Mouse (Mus musculus): ENCODE data around the gene Dpep2nb.
"Not testable (repeated sequence)": the region's sequence is repeated elsewhere in the genome, so short reads cannot be mapped to it uniquely, and the experiment has no call there.

The Dpep2nb gene

GRCm38 (mm10) chr8:106007135-106007534, 1.4 kb upstream of the Dpep2nb start:
- DNase-seq (ENCODE audit: low spot score in 2 of 2) = no peak

DNA sequence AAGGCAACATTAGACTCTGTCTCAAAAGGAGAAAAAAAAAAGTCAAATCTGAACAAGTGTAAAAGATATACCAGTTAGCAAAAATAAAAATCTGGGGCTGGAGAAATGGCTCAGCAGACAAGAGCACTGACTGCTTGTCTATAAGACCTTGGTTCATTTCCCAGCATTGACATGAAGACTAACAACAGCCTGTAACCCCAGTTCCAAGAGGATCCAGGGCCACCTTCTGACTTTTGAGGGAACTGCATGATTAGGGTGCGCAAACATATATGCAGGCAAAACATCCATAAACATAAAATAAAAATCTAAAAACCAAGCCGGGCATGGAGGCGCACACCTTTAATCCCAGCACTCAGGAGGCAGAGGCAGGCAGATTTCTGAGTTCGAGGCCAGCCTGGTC, 638 bp upstream of the Dpep2nb start:
- no peak for DNase-seq (ENCODE audit: low spot score in 2 of 2)

GRCm38 (mm10) chr8:106004538-106005207, 1.1 kb downstream of the Dpep2nb start:
- DNase-seq (ENCODE audit: low spot score in 2 of 2) = no peak

GRCm38 (mm10) chr8:106001908-106002307, 3.9 kb downstream of the Dpep2nb start:
- no peak for DNase-seq (ENCODE audit: low spot score in 2 of 2)

DNA sequence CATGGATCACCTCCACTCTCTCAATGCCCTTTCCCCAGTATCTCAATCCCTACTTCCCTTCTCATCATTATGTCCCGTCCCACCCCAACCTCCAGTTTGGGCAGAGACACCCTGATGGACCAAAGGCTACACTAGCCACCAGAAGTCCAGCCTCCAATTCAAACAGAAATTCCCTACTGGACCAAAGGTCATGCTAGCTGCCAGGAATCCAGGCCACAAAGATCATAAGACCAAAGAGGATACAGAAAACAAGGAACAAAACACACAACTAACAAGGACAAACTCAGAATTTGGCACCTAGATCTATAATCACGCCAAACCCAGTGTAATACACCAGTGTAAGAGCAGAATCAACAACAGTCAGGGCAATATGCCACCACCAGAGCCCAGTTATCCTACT, 6.8 kb downstream of the Dpep2nb start:
- DNase-seq (ENCODE audit: low spot score in 2 of 2) = no peak

DNA sequence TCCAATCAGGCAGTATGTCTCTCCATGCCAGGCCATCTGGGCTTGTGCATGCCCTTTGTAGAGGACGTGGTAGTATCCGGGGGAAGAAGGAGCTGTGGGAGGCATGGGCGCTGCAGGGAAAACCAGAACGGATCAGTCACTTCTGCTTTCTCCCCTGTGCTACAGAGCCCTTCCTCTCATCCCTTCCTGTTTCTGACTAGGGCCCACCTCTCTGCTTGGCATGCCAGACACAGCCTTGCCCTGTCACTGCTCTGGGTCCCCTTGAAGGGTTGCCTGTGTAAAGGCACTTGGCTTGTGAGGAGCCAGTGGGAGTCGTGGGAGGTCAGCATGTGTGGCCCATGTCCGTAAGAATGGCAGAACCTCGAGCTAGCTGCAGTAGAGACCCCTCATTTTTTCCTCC, 9.4 kb downstream of the Dpep2nb start:
- DNase-seq (ENCODE audit: low spot score in 2 of 2) = no peak

DNA sequence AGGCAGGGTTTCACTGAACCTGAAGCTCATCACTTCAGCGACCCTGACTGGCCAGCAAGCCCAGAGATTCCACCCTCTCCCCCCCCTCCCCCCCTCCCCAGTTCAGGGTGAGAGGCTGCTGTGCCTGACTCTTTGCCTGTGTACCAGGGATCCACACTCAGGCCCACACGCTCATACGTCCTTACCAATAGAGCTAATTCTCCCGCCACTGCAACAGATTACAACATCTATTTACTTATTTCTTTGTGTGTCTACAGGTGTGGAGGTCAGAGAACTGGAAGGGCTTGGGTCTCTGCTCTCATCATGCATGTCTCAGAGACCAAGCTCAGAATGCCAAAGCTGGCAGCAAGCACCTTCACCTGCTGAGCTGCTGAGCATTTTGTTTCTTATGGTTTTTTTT, 12.5 kb downstream of the Dpep2nb start:
- no peak for DNase-seq (ENCODE audit: low spot score in 2 of 2)

- DNase-seq (ENCODE audit: low spot score in 2 of 2) = peak in 1 of 2 experiments; percentile 78
These were observed 13.3 kb downstream of the Dpep2nb start for GRCm38 (mm10) chr8:105992499-105992898.

DNA sequence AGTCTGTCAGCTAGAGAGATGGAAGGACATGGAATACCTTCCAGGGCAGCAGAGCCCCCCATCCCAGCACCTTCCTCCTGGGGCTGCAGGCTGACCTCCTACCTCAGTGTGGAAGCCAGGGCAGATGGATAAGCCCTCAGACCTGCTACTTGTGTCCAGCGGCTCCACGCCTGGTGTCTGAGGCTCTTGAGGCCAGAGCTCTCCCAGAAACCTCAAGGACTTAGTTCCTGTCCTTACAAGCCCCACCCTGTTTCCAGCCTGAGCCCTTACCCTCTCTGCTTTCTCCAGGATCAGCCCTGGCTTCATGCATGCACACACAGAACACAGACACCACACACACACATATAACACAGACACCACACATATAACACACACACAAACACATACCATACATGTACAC, 14.2 kb downstream of the Dpep2nb start:
- DNase-seq (ENCODE audit: low spot score in 2 of 2) = no peak

GRCm38 (mm10) chr8:105990856-105991387, 14.9 kb downstream of the Dpep2nb start, which contains the start of gene Dus2:
Dus2 (plus strand) TSS chr8:105991337.
- DNase-seq (ENCODE audit: low spot score in 2 of 2) = peak; percentile 79 to 93

DNA sequence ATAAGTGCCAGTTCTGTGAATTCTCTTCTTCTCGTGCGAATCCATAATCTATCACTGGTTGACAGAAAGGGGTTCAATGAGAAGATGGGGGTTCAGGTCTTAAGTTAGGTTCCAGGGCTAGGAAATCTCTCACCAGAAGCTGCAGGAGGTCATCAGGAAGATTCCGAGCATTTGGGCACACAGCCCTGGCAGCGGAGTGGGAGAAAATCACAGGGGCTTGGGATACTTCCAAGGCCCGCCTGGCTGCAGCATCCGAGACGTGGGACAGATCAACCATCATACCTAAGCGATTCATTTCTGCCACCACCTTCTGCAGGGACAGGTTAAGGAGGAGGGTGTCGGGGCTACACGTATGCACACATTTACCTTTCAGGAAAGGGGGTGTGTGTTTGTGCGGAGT, 17.2 kb downstream of the Dpep2nb start:
- no peak for DNase-seq (ENCODE audit: low spot score in 2 of 2)

DNA sequence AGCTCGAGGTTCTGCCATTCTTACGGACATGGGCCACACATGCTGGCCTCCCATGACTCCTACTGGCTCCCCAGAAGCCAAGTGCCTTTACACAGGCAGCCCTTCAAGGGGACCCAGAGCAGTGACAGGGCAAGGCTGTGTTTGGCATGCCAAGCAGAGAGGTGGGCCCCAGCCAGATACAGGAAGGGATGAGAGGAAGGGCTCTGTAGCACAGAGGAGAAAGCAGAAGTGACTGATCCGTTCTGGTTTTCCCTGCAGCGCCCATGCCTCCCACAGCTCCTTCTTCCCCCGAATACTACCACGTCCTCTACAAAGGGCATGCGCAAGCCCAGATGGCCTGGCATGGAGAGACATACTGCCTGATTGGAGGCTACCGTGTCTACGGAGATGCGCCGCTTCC, 22.4 kb downstream of the Dpep2nb start:
- DNase-seq (ENCODE audit: low spot score in 2 of 2) = not testable (repeated sequence)

GRCm38 (mm10) chr8:105981146-105981545, 24.6 kb downstream of the Dpep2nb start:
- no peak for DNase-seq (ENCODE audit: low spot score in 2 of 2)

- DNase-seq (ENCODE audit: low spot score in 2 of 2) = no peak
These were observed 26.4 kb downstream of the Dpep2nb start, which contains the start of gene Dpep3 for GRCm38 (mm10) chr8:105979325-105979724. Dpep3 (minus strand) TSS chr8:105979429.

DNA sequence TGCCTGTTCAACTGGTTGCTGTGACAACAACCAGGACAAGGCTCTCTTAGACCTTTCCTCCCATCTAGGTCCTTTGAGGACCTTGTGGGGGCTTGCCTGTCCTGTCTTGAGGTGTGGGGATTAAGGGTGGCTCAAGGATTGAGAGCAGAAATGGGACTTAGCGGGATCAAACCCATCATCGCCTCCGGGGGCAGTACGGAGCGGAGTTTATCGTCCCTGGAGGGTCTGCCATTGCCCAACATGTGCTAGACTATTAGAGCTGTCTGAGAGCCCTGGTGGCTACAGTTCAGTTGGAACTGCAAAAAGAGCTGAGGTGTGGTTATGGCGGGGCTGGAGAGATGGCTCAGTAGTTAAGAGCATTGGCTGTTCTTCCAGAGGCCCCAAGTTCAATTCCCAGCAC, 30.4 kb downstream of the Dpep2nb start:
- no peak for DNase-seq (ENCODE audit: low spot score in 2 of 2)

- DNase-seq (ENCODE audit: low spot score in 2 of 2) = no peak
These were observed 34.6 kb downstream of the Dpep2nb start for GRCm38 (mm10) chr8:105971019-105971720.

DNA sequence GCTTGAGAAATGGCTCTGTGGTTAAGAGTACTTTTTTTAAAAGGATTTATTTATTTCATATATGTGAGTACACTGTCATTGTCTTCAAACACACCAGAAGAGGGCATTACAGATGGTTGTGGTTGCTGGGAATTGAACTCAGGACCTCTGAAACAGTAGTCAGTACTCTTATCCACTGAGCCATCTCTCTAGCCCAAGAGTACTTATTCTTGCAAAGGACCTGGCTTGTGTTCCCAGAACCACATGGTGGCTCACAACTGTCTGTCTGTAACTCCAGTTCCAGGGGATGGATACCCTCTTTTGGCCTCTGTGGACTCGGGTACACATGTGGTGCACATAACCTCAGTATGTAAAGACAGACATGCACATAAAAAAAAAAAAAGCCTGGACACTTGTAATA, 36.4 kb downstream of the Dpep2nb start:
- DNase-seq (ENCODE audit: low spot score in 2 of 2) = no peak

DNA sequence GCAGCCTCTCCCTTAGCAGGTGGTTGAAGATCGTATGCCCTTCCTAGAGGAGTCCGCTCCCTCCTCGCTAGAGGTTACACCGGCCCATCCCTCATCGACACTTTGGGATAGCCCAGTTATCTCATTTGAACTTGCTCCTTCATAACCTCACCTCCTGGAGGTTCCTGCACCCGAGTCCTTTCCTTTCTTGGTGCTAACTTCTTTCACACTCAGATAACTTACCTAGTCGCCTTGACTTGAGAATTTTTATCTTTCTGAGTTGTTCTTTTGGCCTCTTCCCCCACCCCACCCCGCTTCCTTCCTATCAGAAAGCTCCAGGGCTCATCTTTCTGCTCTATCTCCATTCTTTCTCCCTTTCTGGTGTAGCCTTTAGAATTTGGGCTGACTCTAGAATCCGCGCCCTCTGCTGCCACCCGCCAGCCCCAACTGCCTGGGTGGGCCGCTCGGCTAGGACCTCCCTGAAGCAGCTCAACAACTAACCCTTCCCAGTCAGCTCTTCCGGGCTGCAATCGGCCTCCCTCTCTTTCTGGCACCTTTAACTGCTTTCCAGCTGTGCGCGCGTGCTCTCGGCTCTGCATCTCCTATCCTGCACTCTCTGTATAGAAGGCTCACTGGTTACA, 39.0 kb downstream of the Dpep2nb start:
- DNase-seq (ENCODE audit: low spot score in 2 of 2) = peak; percentile 39 to 58

DNA sequence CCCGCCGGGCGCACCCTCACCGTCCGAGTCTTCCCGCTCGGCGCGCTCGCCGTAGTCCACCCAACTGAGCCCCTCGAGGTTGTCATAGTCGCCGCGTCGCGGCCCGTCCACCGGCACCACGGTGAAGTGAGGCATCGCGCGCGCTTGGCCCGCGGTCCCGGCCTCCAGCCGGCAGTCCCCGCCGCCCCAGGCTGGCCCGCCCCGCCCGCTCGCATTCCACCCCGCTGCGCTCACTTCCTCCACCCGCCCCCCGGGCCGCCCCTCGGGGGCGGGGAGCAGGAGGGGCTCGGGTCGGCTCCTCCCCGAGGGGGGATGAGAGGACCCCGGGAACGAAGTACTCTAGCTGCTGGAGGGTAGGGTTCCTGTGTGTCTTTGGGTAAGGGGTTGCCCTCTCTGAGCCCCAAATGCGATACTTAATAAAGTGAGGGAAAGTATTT, 39.9 kb downstream of the Dpep2nb start, which contains the start of gene Slc12a4:
Gene Slc12a4, minus strand, starts transcription at position 193 of the 437 bp plus-strand sequence.
- DNase-seq (ENCODE audit: low spot score in 2 of 2) = peak; percentile 78 to 82

DNA sequence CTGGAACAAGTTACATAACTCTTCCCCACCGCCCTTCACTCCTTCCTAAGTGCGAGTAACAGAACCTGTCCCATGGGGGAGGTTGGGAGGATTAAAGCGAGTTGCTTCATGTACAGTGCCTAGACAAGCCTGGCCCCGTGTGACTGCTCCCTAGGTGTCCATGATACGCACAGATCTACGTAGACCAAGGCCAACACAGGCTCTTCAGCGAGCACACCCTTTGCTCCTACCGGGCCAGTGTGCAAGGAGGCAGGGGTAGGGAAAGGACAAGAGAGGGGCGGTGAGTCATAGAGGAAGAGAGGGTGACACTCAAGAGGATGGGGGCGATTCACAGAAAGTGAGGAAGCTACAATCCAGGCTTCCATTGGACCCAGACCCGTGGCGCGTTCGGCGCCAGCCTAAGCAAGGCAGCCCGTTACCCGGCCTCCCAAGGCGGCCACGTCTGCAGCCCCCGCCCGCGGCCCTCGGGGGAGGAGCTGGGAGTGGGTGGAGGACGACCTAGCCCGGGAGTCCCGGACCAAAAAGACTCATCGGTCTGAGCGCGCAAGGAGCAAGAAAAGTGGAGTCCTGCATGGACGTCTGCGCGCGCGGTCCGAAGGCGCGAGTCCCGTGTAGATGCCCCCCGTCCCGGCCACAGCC, 40.4 kb downstream of the Dpep2nb start:
- peak in 1 of 2 experiments; percentile 65 for DNase-seq (ENCODE audit: low spot score in 2 of 2)

- DNase-seq (ENCODE audit: low spot score in 2 of 2) = no peak
These were observed 41.1 kb downstream of the Dpep2nb start for GRCm38 (mm10) chr8:105964506-105965265.
